Mouse (Mus musculus) C2C12 (cell line): ENCODE measurements around the gene Doc2b.

ENCODE experiments used
- CEBPB ChIP-seq: IDR thresholded peaks from one replicate; pipeline ENCODE4 v1.6.1; 2011; ENCODE audit warnings: low read depth, mild to moderate bottlenecking, control low read depth, moderate library complexity
- CTCF ChIP-seq: IDR thresholded peaks from one replicate; pipeline ENCODE4 v1.5.1; 2011; ENCODE audit not compliant: control insufficient read depth, insufficient read depth, insufficient read length
- FOSL1 ChIP-seq: IDR thresholded peaks from one replicate; pipeline ENCODE4 v1.8.0; 2011; ENCODE audit warnings: mild to moderate bottlenecking, low read length; ENCODE audit not compliant: poor library complexity, insufficient read depth, severe bottlenecking
- MAX ChIP-seq: IDR thresholded peaks from one replicate; pipeline ENCODE4 v1.6.1; 2011; ENCODE audit warnings: mild to moderate bottlenecking, control low read depth
- MYOD1 ChIP-seq: IDR thresholded peaks from one replicate; pipeline ENCODE4 v1.6.1; 2011; ENCODE audit warnings: low read depth; ENCODE audit not compliant: control insufficient read depth, insufficient read length
- MYOG ChIP-seq: IDR thresholded peaks from one replicate; pipeline ENCODE4 v1.6.1; 2011; ENCODE audit not compliant: control insufficient read depth, insufficient read length; ENCODE audit errors: extremely low read depth
- USF1 ChIP-seq: IDR thresholded peaks from one replicate; pipeline ENCODE4 v1.6.1; 2011; ENCODE audit warnings: low read depth, mild to moderate bottlenecking, control low read depth, moderate library complexity

DNA sequence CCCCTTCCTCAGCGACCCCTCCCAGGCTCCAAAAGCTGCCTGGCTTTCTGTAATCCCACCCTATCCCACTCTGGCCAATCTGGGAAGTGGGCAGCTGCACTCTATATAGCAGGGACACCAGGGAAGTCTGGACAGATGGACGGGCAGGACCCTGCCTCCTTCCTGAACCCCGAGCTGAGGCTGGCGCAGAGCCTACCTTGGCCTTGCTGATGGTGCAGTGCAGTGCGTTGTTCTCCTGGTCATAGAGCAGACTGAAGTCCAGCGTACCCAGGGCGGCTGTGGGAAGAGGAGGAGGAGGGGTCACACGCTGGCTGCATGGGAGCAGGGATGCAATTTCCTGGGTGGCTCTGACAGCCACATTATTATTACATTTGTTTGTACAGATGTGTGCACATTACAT lies 10.0 kb downstream of the Doc2b start:
- no peak for TF ChIP-seq CTCF
- TF ChIP-seq USF1, result no peak
- no peak for TF ChIP-seq CEBPB
- TF ChIP-seq MYOD1, result no peak
- no peak for TF ChIP-seq FOSL1
- no peak for TF ChIP-seq MAX
- TF ChIP-seq MYOG, result no peak
